Comparison of ENCODE assay signal across 7 mouse cellular contexts in genomic region chr5:52634017-52634416, GRCm38 (mm10). TPM values are rescaled to one million over a fixed set of nuclear protein-coding genes. Genes with fewer than 3 reads are reported as not detected.
DNase-seq lines count a peak whose midpoint lies in the region; ATAC-seq and TF ChIP-seq lines count a peak whose summit lies in the region.

No protein-coding gene starts in this region.

- no peaks in the 10 kb centered on the region for H3K27me3 ChIP-seq in forebrain, postnatal 0 days (ENCODE audit: insufficient read depth, low read length)
- H3K27me3 ChIP-seq in intestine, postnatal 0 days (replicated peaks; ENCODE audit: control insufficient read depth, insufficient read depth, low read length) = no peaks in the 10 kb centered on the region

- H3K4me3 ChIP-seq in forebrain, postnatal 0 days (ENCODE audit: low read depth, low read length) = no peak overlapping the region
- no peak overlapping the region for H3K4me3 ChIP-seq in intestine, postnatal 0 days (ENCODE audit: low read depth, low read length)

- TF ChIP-seq CTCF in forebrain, postnatal 0 days (IDR thresholded peaks at IDR 0.05; ENCODE audit: low read depth) = peak; percentile 74
- TF ChIP-seq CTCF in intestine, postnatal 0 days (IDR thresholded peaks at IDR 0.05; ENCODE audit: low read depth) = peak; percentile 87

- no peaks in the 10 kb centered on the region for H3K9me3 ChIP-seq in forebrain, postnatal 0 days (ENCODE audit: low read length)
- no peaks in the 10 kb centered on the region for H3K9me3 ChIP-seq in intestine, postnatal 0 days (ENCODE audit: control insufficient read depth)

- 25% methylated on average over 8 of the region's 8 CpGs for WGBS in forebrain, postnatal 0 days
- 32% methylated on average over 8 of the region's 8 CpGs for WGBS in intestine, postnatal 0 days

- peak; percentile 36 for DNase-seq in right cerebral cortex, adult 18-20 months
- no peak for DNase-seq in right cerebral cortex, postnatal 25 days
- peak; percentile 53 to 74 for DNase-seq in adrenal gland, postnatal 36 days
- DNase-seq in forebrain, postnatal 0 days = peak; percentile 50
- peak; percentile 59 for DNase-seq in lung, postnatal 36 days
- peak; percentile 57 for DNase-seq in skeletal muscle tissue, adult 2 months (ENCODE audit: low read depth, low spot score)

- H3K36me3 ChIP-seq in forebrain, postnatal 0 days (ENCODE audit: insufficient read depth) = no peaks in the 10 kb centered on the region
- H3K36me3 ChIP-seq in intestine, postnatal 0 days (ENCODE audit: control insufficient read depth, insufficient read depth) = 0 out of 2 replicates have a peak, but pooled peaks cover 3% of the 10 kb centered on the region

- no peaks in the 10 kb centered on the region for H3K4me1 ChIP-seq in forebrain, postnatal 0 days (ENCODE audit: insufficient read depth)
- H3K4me1 ChIP-seq in intestine, postnatal 0 days (replicated peaks; ENCODE audit: control insufficient read depth, insufficient read depth, low read length) = no peaks in the 10 kb centered on the region

- H3K4me2 ChIP-seq in forebrain, postnatal 0 days (ENCODE audit: low read depth) = no peak overlapping the region
- H3K4me2 ChIP-seq in intestine, postnatal 0 days (replicated peaks; ENCODE audit: low read depth) = no peak overlapping the region

- ATAC-seq in forebrain, postnatal 0 days = peak; percentile 72
- no peak for ATAC-seq in intestine, postnatal 0 days

- H3K9ac ChIP-seq in forebrain, postnatal 0 days = no peak overlapping the region
- H3K9ac ChIP-seq in intestine, postnatal 0 days (ENCODE audit: low read depth, low read length) = no peak overlapping the region

- H3K27ac ChIP-seq in forebrain, postnatal 0 days (ENCODE audit: low read depth, low read length) = no peak overlapping the region
- no peak overlapping the region for H3K27ac ChIP-seq in intestine, postnatal 0 days (ENCODE audit: low read depth, low read length)

RNA-seq across cellular contexts. Expression of gene Sepsecs, which starts 35.5 kb away (rescaled TPM):
- total RNA-seq in adrenal gland, postnatal 36 days (2021) = 10 to 100 TPM; 15.0 to 18.7 TPM
- total RNA-seq in forebrain, postnatal 0 days (2014; rRNA removed) = 8.4 and 15.6 TPM in 2 replicates
- 3.2 and 4.2 TPM in 2 replicates for polyA plus RNA-seq in forebrain, postnatal 0 days (2015; fragmentation: Nextera tagmentation; extraction: Ambion mirVana)
- polyA plus RNA-seq in intestine, postnatal 0 days (2015; fragmentation: Nextera tagmentation; extraction: Ambion mirVana) = 8.9 and 9.1 TPM in 2 replicates
